Mouse (Mus musculus) ES-E14 (cell line): Measurements from ENCODE around the gene Pax6.

ENCODE experiments used
- CHD2 ChIP-seq: IDR thresholded peaks from 2 replicates; pipeline ENCODE4 v1.6.1; 2014; ENCODE audit warnings: mild to moderate bottlenecking, low read depth, low read length, inconsistent platforms
- HCFC1 ChIP-seq: IDR thresholded peaks from 2 replicates; pipeline ENCODE4 v1.6.1; 2012; ENCODE audit warnings: low read length, inconsistent platforms, borderline replicate concordance; ENCODE audit not compliant: insufficient read depth
- MAFK ChIP-seq: IDR thresholded peaks from 2 replicates; pipeline ENCODE4 v1.6.1; 2014; ENCODE audit warnings: mild to moderate bottlenecking, low read depth, low read length, inconsistent platforms; ENCODE audit not compliant: insufficient read depth
- ZC3H11A ChIP-seq: IDR thresholded peaks from 2 replicates; pipeline ENCODE4 v1.6.1; 2012; ENCODE audit warnings: low read depth, mild to moderate bottlenecking, inconsistent platforms, low read length, borderline replicate concordance

DNA sequence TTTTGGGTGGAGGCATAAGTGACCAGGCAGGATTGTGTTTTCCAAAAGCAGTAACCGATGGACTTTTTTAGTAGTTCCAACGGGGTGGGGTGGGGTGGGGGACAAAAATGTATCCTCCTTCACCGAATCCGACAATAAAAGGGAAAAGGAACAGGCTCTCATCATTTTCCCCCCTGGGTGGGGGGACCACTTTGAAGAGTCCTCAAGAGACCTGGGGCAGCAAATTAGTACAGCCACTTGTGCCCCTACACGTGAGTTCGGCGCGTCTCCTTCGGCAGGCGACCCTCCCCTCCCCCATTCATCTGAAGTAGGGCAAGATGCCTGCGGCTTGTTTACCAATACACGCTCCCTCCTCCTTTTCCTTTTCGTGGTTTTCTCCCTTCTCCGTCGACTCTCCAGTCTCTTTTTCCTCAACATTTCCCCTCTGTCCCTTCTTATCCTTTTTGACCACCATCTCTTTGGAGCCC is 20.6 kb downstream of the Pax6 start:
- TF ChIP-seq MAFK = no peak
- no peak for TF ChIP-seq ZC3H11A
- no peak for TF ChIP-seq CHD2
- TF ChIP-seq HCFC1 = no peak
